Mouse (Mus musculus) stomach, embryonic 14.5 days (tissue): ENCODE data around the gene Lrrc55. TPM values are rescaled to one million over a fixed set of nuclear protein-coding genes. Genes with fewer than 3 reads are reported as not detected.

Experiments
- ATAC-seq: fragments of 200-750 bp; cut with Nextera tagmentation; 2 replicates; pipeline ENCODE4 v1.8.0; 2017; ENCODE audit warnings: low read depth, moderate TSS enrichment; ENCODE audit not compliant: insufficient number of reproducible peaks, insufficient read depth, low FRiP score
- H3K27ac ChIP-seq: fragments of 300-500 bp; sonication (generic); 2 replicates; pipeline ENCODE4 v1.5.1; 2014; ENCODE audit warnings: mild to moderate bottlenecking, low read length, moderate library complexity, mixed read lengths
- H3K27me3 ChIP-seq: fragments of 300-500 bp; sonication (generic); 2 replicates; pipeline ENCODE4 v1.6.1; 2014; ENCODE audit warnings: low read length, control low read depth, mixed read lengths; ENCODE audit not compliant: control insufficient read depth, insufficient read depth
- H3K36me3 ChIP-seq: fragments of 300-500 bp; sonication (generic); 2 replicates; pipeline ENCODE4 v1.6.1; 2014; ENCODE audit warnings: mild to moderate bottlenecking, control low read depth, low read length, moderate library complexity, mixed read lengths; ENCODE audit not compliant: control insufficient read depth, insufficient read depth
- H3K4me1 ChIP-seq: fragments of 300-500 bp; sonication (generic); 2 replicates; pipeline ENCODE4 v1.6.1; 2014; ENCODE audit warnings: low read length, control low read depth, mixed read lengths; ENCODE audit not compliant: control insufficient read depth, insufficient read depth
- H3K4me2 ChIP-seq: fragments of 300-500 bp; sonication (generic); replicated peaks from 2 replicates; pipeline ENCODE4 v1.6.1; 2014; ENCODE audit warnings: low read depth, low read length, control low read depth
- H3K4me3 ChIP-seq: fragments of 300-500 bp; sonication (generic); 2 replicates; pipeline ENCODE4 v1.5.1; 2014; ENCODE audit warnings: low read depth, low read length, control low read depth
- H3K9ac ChIP-seq: fragments of 300-500 bp; sonication (generic); replicated peaks from 2 replicates; pipeline ENCODE4 v1.6.1; 2014; ENCODE audit warnings: low read depth, mild to moderate bottlenecking, control low read depth, low read length, moderate library complexity, mixed read lengths
- H3K9me3 ChIP-seq: fragments of 300-500 bp; sonication (generic); 2 replicates; pipeline ENCODE4 v1.6.1; 2016; ENCODE audit warnings: low read depth, low read length, control low read depth; ENCODE audit not compliant: control insufficient read depth
- WGBS: fragments of 180-500 bp; shearing (Covaris S2); extraction: QIAGEN DNeasy Blood & Tissue Kit; methylation state at CpG from one replicate; pipeline ENCODE4 v1.1.7; 2014; 5-methylcytosine and 5-hydroxymethylcytosine counted together
- polyA plus RNA-seq: library from polyadenylated mRNA; unstranded; fragments of >200 nt; fragmentation: Nextera tagmentation; extraction: Ambion mirVana; gene quantifications from 2 replicates; pipeline ENCODE4 v1.2.1, GENCODE M21; 2014

Lrrc55 gene
- polyA plus RNA-seq, 1 experiment from 2014 or later: 3.0 TPM

DNA sequence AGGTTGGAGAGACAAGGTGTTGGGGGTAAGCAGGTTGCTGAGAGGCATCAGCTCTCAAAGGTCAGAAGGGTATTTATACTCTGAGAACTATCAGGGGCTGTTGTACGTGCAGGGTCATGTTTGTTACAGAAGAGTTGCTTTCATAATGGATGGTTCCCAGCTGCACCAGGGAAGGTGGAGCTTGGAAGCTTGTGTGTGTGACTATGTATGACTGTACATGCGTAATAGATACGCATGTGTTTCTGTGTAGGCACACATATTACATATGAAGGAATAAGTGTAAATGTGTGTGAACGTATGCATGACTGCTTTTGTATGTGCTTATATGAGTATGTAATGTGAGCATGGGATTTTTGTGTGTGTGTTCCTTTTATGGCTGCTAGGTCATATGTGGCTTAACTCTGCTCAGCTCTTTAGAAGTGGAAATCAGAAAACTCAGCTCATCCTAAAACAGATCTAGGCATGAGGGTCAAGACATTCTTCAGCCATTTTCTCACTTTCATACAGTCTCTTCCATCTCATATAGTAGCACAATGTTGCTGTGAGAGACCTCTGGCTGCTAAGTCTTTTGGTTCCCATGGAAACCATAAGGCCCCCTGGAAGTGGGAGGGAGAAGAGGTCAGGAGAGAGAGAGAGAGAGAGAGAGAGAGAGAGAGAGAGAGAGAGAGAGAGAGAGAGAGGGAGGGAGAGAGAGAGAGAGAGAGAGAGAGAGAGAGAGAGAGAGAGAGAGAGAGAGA is 35.9 kb downstream of the Lrrc55 start:
- no peak overlapping the region for H3K27ac ChIP-seq
- H3K4me2 ChIP-seq: no peak overlapping the region
- H3K4me1 ChIP-seq: 0 out of 2 replicates have a peak, but pooled peaks cover 6% of the 10 kb centered on the region
- H3K9me3 ChIP-seq: no peaks in the 10 kb centered on the region
- no peaks in the 10 kb centered on the region for H3K36me3 ChIP-seq
- no peak for ATAC-seq
- WGBS: 33% methylated on average over 4 of the region's 4 CpGs
- no peak overlapping the region for H3K4me3 ChIP-seq
- H3K27me3 ChIP-seq: no peaks in the 10 kb centered on the region
- no peak overlapping the region for H3K9ac ChIP-seq

DNA sequence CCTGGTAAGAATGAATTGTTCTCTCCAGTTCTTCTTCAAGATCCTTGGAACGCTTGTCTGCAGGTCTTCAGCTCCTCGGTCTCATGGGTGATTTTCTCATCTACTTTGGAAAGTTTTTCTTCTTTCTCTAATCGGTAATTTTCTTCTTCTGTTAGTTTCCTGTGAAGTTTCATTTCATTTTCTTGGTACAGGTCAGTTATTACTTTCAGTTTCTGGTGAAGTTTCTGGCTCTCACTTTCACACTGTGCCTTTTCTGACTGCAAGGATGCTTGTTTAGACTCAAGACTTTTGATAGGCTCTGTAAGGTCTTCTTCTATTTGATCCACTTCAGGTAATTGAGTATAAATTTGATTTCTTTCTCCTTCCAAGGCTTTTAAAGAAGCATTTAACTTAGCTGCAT is 39.6 kb downstream of the Lrrc55 start:
- Histone ChIP-seq H3K36me3 (no peaks in the 10 kb centered on the region), H3K4me3 (no peak overlapping the region), H3K4me2 (no peak overlapping the region), H3K27me3 (no peaks in the 10 kb centered on the region), H3K9ac (no peak overlapping the region), H3K4me1 (0 out of 2 replicates have a peak, but pooled peaks cover 6% of the 10 kb centered on the region), H3K9me3 (no peaks in the 10 kb centered on the region), H3K27ac (no peak overlapping the region)
- no peak for ATAC-seq
- 90% methylated on average over 3 of the region's 3 CpGs for WGBS

DNA sequence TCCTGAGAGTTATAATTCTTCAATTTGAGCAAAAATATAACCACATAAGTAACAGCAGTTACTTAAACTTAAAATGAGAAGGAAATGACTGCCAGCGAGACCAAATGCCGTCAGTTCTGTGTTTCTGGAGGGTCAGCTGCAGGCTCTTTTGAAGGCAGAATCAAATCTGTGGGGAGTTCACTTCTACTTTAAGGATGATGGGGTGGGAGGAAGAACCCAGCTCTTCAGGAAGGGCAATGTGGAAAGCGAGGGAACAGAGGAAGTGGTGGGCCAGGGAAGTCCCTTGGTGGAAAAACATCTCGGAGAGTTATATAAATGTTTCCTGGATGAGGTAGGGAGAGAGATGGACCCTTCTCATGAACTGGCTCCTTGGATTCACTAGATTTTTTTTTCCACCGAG is 40.9 kb downstream of the Lrrc55 start:
- WGBS: 90% methylated on average over 5 of the region's 5 CpGs
- no peak overlapping the region for H3K4me3 ChIP-seq
- H3K9me3 ChIP-seq: no peaks in the 10 kb centered on the region
- no peak overlapping the region for H3K9ac ChIP-seq
- no peaks in the 10 kb centered on the region for H3K27me3 ChIP-seq
- no peak overlapping the region for H3K4me2 ChIP-seq
- H3K4me1 ChIP-seq: 0 out of 2 replicates have a peak, but pooled peaks cover 6% of the 10 kb centered on the region
- no peak for ATAC-seq
- H3K36me3 ChIP-seq: no peaks in the 10 kb centered on the region
- no peak overlapping the region for H3K27ac ChIP-seq

GRCm38 (mm10) chr2:85155334-85155733 is 41.7 kb downstream of the Lrrc55 start:
- ATAC-seq: no peak
- 87% methylated on average over 9 of the region's 9 CpGs for WGBS
- Histone ChIP-seq H3K27me3 (no peaks in the 10 kb centered on the region), H3K9me3 (no peaks in the 10 kb centered on the region), H3K4me2 (no peak overlapping the region), H3K9ac (no peak overlapping the region), H3K27ac (no peak overlapping the region), H3K4me3 (no peak overlapping the region), H3K4me1 (0 out of 2 replicates have a peak, but pooled peaks cover 2% of the 10 kb centered on the region), H3K36me3 (no peaks in the 10 kb centered on the region)

GRCm38 (mm10) chr2:85151233-85151632 is 45.8 kb downstream of the Lrrc55 start:
- Histone ChIP-seq H3K4me1 (no peaks in the 10 kb centered on the region), H3K4me2 (no peak overlapping the region), H3K27ac (no peak overlapping the region), H3K9me3 (no peaks in the 10 kb centered on the region), H3K36me3 (no peaks in the 10 kb centered on the region), H3K9ac (no peak overlapping the region), H3K27me3 (no peaks in the 10 kb centered on the region), H3K4me3 (no peak overlapping the region)
- WGBS: 93% methylated on average over 2 of the region's 2 CpGs
- no peak for ATAC-seq

DNA sequence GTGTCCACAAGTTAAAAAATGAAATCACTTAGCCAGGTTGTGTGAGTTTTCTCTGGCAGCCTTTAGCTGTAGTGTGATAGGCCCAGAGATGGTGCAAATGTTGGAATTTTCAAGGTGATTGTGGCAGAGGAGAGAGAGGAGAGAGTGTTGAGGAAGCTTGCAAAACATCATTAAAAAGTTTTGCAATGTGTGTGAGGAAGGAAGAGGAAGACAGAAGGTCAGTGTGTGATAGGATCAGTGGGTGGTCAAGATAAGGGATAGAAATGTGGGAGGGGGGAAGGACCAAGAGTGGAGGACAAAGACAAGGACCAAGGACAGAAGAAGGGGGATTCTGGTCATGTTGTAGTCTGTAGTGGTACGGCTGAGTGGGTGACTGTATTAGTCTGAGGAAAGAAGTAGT is 46.6 kb downstream of the Lrrc55 start:
- Histone ChIP-seq H3K4me2 (no peak overlapping the region), H3K27me3 (no peaks in the 10 kb centered on the region), H3K4me3 (no peak overlapping the region), H3K36me3 (no peaks in the 10 kb centered on the region), H3K9ac (no peak overlapping the region), H3K4me1 (no peaks in the 10 kb centered on the region), H3K9me3 (no peaks in the 10 kb centered on the region), H3K27ac (no peak overlapping the region)
- WGBS: 73% methylated on average over 1 of the region's 1 CpGs
- no peak for ATAC-seq

DNA sequence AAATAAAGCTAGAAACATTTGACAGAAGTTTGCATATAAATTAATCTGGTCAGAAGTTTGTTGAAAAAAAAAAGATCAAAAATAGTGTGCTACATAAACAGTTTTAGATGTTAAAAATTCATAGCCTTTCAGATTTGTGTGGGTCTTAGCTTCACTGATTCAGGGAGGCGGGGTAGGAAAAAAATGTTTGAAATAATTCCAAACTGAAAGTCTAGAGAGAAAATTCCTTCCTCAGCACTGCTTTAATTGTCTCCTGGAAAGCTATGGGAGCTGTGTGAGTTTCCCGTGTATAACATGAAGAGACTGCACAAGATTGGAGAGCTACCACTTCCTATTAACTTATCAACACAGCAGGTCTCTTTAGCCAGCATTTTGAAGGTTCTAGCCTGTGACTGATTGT is 49.5 kb downstream of the Lrrc55 start:
- no peaks in the 10 kb centered on the region for H3K9me3 ChIP-seq
- H3K4me1 ChIP-seq: no peaks in the 10 kb centered on the region
- no peak overlapping the region for H3K4me3 ChIP-seq
- H3K27ac ChIP-seq: no peak overlapping the region
- ATAC-seq: no peak
- no peak overlapping the region for H3K9ac ChIP-seq
- H3K36me3 ChIP-seq: no peaks in the 10 kb centered on the region
- WGBS: 61% methylated on average over 2 of the region's 2 CpGs
- no peak overlapping the region for H3K4me2 ChIP-seq
- no peaks in the 10 kb centered on the region for H3K27me3 ChIP-seq

- H3K9ac ChIP-seq: no peak overlapping the region
- H3K4me3 ChIP-seq: no peak overlapping the region
- H3K4me1 ChIP-seq: no peaks in the 10 kb centered on the region
- no peak overlapping the region for H3K4me2 ChIP-seq
- H3K27ac ChIP-seq: no peak overlapping the region
- no peak for ATAC-seq
- H3K36me3 ChIP-seq: no peaks in the 10 kb centered on the region
- no peaks in the 10 kb centered on the region for H3K27me3 ChIP-seq
- WGBS: 70% methylated on average over 3 of the region's 3 CpGs
- no peaks in the 10 kb centered on the region for H3K9me3 ChIP-seq
These were observed 51.7 kb downstream of the Lrrc55 start for GRCm38 (mm10) chr2:85145346-85145745.

DNA sequence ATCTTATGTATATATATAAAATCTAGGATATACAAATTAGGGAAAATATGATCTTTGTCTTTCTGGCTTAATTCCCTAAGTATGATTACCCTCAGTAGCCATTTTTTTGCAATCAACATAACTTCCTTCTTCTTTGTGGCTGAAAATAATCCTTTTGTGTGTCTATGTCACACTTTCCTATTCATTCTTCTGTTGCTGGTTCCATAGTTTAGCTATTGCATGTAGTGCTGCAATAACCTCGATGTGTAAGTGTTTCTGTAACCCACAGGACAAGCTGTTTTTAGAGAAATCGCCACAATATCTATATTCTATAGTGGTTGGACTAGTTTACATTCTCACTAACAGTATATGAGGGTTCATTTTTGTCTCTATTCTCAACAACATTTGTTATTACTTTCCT is 52.1 kb downstream of the Lrrc55 start:
- Histone ChIP-seq H3K4me1 (no peaks in the 10 kb centered on the region), H3K4me3 (no peak overlapping the region), H3K9ac (no peak overlapping the region), H3K4me2 (no peak overlapping the region), H3K27me3 (no peaks in the 10 kb centered on the region), H3K27ac (no peak overlapping the region), H3K9me3 (no peaks in the 10 kb centered on the region), H3K36me3 (no peaks in the 10 kb centered on the region)
- ATAC-seq: no peak
- WGBS: 82% methylated on average over 2 of the region's 2 CpGs
